Mouse (Mus musculus) urinary bladder, adult 18-20 months (tissue): ENCODE data around the gene Sema3a.
"Not testable (repeated sequence)": the region's sequence is repeated elsewhere in the genome, so short reads cannot be mapped to it uniquely, and the experiment has no call there.

Experiments used
- DNase-seq, 2 experiments: peaks; one replicate each; pipeline ENCODE4 v3.0.0; 2022; ENCODE audit warnings: low spot score in 2 of 2, mixed read lengths in 2 of 2

The Sema3a gene

DNA sequence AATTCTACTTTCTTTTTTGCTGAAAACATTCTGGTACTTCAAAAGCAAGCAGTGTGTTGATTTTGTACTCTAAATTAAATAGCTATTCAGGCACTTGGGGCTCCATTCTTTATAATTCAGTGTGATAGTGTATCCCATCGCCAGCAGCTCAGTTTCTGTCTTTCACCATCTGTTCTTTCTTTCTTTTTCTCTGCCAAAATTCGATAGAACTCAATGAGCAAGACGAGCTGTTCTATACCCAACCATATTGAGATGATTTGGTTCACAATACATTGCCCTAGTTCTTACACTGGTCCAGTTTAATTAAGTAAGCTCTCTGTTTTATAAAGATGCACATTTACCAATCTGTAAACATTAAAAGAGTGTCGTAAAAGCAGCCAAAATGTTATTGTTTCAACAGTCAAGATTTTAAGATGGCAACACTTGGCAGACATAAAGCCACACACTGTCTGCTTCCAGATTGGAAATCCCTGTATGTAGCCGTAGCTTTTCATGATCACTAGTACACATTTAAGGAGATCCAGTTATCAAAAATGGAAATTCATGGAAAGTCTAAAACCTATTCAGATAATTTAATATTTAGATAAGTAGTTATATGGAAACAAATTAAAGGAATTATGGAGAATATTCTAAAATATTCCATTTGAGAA is 296.2 kb downstream of the Sema3a start:
- DNase-seq: no peak

DNA sequence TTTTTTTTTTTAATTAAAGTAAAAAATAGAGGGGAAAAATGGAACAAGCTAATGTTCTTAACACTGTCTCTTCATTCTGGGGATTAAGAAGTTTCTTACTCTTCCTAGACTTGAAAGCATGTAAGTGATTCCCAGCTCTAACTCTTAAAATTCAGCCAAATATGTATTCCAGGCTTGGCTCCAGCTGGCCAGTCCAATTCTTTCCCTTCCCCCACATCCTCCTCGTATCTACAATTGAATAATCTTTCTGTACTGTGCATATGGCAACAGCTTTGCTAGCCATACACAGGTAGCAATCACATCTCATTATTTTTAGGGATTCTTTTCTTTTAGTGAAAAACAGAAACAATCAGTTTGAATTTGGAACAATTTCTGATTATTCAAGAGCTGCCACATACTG is 303.5 kb downstream of the Sema3a start:
- DNase-seq: no peak

DNA sequence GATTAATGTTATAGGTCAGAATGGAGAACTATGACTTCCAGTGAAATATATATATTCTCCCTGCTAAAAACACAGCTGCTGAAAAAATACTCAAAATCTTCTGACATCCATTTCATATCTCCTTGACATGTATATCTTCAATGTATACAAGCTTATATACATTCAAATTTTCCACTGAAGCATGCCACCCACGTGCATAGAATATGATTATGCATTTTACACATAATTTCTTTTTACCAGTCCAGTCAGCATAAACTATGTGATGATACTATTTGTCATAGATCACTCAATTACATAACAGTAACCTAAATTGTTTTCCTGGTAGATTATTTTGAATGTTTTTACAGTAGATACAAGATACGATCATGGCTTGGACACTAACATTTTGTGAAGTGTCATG is 306.6 kb downstream of the Sema3a start:
- DNase-seq: no peak

DNA sequence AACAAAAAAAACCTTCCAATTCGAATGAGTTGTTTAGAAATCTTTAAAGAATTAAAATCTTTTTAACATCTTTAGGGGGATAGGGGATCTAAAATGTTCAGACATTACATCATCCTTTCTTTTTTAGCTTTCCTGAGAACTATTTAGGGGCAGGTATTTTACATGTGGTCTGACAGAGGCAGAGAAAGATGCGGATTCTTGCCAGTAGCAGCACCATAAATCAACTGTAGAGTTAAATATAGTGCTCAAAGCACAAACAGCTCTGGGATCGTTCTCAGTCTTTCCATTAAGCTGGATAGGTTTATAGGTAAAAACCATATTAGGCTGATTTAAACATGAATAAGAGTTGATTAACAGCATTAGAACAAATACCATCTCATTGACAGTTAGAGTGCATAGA is 307.4 kb downstream of the Sema3a start:
- no peak for DNase-seq

DNA sequence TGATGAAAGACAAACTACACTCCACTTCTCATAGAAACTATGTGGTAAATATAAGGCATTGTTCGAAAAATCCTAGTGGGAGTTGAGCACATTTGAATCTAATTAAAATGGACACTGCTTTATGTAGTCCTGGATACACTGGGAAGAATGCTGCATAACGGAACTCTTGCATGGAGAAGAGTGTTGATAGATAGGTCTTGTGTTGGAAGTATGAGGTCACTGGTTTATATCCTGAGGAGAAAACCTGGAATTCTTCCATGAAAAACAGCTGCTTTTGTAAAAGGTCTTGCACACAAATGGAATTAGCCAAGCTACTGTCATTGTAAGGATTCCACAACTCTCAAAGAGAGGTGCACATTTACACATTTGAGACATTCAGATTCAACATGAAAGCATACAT is 308.1 kb downstream of the Sema3a start:
- no peak for DNase-seq

DNA sequence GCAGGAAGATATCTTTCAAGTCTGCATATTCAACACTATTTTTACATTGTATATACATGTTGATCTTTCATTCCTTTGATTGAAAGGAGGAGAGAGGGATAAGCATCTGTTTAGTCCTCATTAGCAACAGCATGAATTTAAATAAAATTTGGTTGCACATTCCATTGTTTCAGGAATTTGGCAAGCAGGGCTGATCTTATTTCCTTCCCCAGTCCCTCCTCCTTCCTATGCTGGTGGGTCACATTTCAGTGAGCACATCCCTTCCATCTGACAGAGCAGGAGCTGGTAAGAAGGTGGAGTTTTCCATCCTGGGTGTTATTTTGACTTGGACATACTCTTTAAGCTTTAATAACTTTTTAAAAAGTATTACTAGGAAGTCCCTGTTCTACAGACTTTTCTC is 315.9 kb downstream of the Sema3a start:
- no peak for DNase-seq

DNA sequence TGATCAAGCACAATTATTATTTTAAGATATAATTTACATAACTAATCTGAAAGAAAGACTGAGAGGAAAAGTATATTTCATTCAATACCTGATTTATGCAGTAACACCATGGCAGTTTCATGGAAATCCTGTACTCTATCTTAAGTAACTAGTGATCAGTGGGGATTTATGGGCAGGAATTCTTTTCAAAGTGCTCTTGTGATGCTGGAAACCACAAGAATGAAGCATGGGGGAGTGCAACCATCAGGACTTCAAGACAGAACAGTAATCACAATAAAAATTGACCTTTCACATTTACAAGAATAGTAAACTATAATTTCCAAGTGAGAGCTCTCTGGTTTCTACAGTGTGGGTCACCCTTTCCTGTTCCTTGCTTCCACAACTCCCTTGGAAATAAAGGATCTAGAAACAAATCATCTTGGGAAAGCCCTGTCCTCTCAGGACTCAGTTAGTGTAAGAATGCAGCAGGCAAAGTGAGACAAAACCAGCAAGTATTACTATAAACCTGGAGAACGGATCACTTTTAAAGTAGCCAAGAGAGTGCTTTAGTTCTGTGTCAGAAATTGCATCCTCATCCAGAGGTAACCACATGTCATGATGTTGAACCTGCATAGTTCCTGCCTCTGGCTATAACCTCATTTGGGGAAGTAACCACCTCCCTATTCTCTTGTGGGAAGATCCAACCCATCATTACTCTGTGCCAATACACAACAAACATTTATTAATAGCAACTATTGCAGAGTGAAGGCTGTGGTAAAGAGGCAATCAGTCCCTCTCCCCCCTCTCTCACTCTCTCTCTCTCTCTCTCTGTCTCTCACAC is 335.2 kb downstream of the Sema3a start:
- no peak for DNase-seq

DNA sequence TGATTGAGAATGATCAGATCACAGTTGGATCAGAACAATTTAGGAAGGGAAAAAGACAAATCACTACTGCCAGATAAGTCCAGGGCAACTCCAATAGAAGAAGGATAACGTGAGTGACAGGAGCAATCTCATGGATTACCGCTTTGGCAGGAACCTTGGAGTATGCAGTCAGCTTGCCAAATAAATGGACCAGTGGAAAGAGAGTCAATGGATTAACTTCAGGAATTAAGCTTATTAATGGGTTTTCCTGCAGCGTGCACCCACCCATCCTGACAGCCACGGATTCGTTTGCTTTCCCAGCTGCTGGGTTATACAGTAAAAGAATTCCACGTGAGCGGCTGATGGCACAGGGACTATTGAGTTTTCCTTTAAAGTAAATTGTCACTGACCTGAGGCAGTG is 343.6 kb downstream of the Sema3a start:
- no peak for DNase-seq

DNA sequence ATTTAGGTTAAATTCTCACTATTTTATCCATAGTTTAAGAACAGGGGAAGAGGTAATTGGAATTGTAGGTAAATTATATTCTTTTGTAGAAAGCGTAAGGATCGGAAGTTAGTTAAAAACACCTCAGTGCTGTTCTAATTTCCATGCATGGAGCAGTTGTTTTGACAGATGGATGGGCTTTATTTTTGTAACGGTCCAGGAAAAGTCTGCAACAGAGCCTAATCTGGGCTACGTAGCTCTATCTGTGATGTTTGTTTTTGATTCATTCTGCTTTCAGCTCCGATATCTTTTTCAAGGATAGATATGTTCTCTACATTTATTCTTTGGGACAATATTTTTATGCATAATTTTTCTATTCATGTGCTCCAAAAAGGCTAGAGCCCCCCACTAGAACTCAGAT is 344.2 kb downstream of the Sema3a start:
- DNase-seq: no peak

DNA sequence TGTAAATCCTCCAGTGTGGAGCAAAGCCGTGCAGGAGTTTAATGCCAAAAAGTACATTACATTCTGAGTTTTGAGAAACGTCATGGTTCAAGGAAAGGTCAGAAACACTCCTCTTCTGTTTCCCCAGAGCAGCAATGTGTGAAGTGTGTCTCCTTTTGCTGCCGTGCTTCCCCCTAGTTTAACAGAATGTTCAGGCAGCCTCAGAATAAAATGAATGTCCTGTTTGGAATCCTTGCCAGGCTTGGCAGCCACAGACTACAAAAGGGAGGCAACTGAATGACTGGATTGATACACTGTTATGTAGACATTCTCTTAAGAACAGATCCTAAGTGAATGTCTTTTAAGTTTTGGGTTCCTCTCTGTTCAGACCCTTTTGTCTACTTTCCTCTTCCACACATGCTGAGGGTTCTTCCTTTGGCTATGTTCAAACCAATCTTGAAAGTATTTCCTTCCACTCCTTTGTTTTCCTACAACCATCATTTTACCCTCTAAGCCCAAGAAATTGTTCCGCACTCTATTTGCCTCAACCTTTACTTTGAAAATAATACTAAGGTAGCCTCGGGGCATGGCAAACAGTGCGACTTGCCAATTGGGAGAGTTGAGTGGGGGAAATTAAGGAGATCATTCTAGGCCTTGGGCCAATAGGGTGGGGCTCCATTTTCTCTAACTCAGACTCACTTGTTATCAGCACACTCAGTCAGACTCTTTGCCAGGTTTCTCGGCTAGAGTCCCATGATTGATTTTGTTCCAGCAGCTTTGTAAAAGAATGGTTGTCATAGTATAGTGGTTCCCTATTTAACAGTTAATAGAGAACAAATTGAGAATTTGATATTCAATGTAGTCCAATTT is 345.1 kb downstream of the Sema3a start:
- peak in 1 of 2 experiments; percentile 26 for DNase-seq

DNA sequence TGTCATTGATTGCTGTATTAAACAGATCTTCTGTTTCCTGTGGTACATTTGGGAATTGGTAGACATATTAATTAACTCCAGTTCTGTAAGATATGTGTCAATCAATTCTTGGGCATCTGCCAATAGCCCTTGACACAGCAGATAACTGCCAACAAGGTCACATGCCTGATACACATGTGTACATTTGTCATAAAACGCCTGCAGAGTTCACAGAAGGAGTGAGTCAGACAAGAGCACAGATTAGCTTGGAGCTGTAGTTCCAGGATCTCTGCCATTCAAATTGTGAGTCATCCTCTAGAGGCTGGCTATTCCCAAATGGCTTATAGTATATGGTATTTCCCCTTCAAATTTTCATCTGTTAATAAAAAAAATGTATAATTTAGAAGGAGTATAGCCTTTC is 352.4 kb downstream of the Sema3a start:
- DNase-seq: no peak

DNA sequence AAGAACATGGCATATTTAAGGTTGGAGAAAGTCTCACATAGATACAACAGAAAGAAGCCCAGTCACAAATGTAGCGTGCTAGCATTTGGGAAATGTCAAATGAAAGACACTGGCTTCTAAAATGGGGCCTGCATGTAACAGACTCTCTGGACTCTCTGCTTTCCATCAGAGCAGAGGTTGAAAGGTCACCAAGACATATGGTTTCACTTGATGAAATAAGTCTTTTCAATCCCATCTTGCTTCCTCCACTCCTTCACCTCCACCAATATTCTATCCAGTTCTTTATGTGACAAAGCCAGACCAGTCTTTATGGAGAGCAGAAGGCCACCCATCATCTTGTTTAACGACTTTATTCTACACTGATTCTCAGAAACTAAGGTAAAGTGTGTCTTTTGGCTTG is 363.5 kb downstream of the Sema3a start:
- no peak for DNase-seq

DNA sequence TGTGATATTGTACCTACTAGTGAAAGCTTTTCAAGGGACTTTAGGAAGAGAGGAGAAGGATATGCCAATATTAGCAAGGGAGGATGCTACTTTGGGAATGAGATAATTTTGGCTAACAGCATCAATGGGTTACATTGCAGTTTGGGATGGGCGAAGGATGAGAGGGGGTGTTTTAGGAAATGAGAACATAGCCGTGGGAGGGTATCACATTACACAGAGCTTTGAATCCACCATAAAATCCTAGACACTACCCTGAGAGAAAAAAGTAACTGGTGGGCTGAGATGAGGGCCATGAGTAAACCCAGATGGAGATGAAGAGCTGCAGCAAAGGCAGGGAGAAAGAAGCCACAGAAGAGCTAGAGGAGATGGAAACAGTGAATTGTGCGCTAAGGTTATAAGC is 370.8 kb downstream of the Sema3a start:
- not testable (repeated sequence) for DNase-seq

DNA sequence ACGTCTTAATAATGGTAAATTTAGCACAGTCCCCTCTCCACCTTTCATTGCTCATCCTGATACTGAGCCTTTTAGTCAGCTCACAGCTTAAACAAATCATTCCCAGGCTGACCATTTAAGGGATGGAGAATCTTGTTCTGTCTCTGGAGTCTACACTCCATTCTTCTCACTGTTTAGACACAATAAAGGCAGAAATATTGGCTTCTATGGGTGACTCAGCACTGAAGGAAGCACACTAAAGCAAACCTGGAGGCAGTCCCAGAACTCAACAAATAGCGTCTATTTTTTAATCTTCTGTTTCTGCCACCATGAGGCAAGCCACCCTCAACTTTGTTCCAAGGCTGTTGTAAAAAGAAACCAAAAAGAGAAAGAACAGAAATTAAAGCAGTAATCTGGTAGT is 374.6 kb downstream of the Sema3a start:
- DNase-seq: no peak

DNA sequence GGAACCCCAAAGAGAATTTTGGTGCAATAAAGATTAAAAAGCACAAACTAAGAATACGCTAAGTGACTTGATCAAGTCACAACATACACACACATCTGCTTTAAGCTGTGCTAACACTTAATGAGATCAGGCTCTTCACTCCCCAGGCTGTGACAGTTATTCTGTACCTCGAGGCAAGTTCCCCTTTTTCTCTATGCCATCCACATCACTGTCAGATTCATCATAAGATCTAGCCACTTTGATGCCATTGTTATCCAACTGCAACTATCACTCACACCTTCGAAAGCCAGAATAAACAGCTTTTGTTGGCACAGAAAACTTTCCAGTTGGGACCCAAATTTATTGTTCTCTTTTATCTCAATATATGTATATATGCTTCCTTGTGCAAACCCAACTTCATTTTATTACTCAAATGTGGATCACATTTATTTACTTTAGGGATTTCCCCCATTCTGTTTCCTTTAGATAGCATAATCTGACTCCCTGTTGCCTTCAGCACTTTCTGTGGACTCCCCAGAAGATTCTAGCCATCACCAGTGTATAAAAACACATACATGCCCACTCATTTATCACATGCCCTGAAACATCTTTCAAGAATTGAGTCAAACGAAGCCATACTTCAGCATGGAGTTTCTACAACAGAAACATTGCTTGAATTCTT is 380.8 kb downstream of the Sema3a start:
- DNase-seq: no peak

DNA sequence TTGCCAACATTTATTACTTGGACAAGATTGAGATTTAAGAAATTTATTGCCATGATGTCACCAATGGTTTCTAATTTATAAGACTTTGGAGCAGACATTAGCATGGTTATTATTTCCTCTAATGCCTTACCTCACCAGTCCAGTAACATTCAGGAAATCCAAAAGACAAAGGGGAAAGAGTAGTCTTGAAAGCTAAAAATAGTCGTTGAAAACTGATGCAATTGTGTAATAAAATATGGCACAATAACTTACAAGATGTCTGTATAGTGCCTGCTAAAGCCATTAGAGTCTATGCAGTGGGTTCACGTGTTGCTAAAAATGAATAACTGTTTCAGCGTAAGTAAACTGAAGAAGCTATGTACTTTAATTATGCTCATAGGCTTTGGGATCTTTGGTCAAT is 383.9 kb downstream of the Sema3a start:
- no peak for DNase-seq

DNA sequence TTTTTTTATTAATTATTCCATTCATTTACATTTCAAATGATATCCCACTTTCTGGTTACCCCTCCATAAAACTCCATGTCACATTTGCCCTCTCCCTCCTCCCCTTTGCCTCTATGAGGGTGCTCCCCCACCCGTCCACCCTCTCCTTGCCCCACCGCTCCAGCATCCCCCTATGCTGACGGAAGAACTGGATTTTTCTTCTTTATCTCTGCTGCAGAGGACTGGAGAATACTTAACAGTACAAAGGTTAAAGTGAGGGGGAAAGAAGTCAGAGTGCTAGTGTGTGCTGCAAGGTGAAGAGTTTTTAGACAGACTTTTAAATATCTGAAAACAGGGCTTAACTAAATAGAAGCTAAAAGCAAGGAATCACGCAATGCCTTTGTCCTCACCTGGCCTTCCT is 391.8 kb downstream of the Sema3a start:
- DNase-seq: no peak

DNA sequence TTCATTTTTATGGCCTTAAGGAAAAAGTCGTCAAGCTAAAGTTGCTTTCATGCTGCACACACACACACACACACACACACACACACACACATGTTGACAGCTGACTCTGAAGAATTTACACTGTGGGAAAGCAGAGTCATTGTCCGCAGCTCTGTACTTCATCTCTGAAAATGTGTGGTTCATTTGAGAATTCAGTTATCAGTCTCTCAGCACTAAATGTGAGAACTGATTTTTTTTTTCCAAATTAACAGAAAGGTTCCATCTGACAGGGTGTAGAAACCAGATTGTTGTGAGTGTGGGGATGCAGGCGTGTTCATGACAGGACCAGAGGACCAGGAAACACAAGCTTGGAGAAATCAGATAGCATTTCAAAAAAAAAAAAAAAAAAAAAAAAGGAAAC is 400.4 kb downstream of the Sema3a start:
- no peak for DNase-seq

DNA sequence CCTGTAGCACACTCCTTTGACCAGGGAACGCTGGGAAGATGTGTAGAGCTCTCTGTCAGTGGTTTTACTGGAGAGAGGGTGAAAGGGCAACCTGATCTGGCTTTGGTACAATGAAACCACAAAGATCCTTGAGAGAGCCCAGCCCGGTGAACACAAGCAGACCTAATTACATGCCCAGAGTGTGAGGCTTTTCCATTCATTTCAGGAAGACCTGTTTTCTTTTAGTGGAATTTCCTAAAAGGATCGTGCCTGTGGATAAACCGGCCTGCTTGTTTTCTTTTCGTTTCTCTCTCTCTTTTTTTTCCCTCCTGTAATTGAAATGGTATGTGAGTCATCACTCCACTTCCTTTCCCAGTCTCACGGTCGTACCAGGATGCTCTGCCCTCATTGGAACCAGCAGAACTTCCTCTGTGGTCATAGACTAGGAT is 401.8 kb downstream of the Sema3a start:
- no peak for DNase-seq

DNA sequence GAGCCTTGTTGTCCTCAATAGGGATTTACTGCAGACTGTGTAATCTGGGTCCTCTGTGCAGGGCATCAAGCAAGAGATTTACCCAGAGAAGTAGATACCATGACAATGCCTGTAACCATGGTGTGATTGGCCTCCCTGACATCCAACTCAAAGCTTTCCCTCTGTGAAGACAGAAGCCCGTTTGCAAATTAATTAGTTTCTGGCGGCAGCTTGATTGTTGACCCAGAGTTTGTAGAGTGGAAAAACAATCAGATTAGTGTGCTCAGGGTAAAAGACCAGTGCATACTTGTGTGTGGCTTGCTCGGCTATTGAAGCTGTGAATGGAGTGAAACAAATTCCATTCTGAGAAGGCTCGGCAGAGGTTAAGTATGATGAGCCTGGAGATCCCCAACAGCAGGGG is 404.0 kb downstream of the Sema3a start:
- no peak for DNase-seq

DNA sequence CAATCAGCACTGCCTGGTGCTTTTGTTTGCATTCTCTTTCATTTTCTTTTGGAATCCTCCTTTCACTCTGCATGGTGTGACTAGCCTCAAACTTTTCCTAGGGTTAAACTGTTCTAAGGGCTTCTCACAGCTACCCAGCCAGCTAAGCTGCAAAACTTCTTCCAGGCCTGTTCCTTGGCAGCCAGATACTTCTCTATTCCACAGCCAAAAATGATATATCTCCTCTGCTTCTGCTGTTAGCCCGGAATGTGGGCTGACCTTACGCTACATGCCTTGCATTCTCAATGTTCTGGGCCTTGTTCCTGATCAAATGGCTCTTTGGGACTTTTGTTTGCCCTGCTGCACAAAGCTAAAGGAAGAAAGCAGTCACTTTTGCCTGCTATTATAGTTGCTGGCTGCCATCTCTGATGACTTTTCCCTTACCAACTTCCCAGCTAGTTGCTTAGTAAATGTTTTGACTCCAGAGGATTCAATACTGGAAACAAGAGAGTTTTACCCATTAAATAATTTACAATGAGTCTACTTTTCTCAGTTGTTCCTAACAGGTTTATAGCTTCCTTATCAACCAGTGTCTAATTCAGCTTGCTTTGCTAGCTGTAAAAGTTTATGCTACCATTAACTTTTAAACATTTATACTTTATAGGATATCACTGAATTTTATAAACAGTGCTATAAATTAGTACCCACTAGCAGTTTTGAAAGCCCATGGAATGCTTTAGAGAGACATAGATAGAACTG is 422.4 kb downstream of the Sema3a start:
- peak in 1 of 2 experiments; percentile 16 for DNase-seq
